Mouse (Mus musculus) intestine, postnatal 0 days (tissue): Measurements from ENCODE around the gene Rps19. TPM values are rescaled to one million over a fixed set of nuclear protein-coding genes. Genes with fewer than 3 reads are reported as not detected.
A peak's percentile ranks its signal among the peaks of the same experiment; 100 is the strongest.

Experiments
- ATAC-seq: fragments of 200-750 bp; cut with Nextera tagmentation; 2 replicates; pipeline ENCODE4 v1.8.0; 2017; ENCODE audit warnings: mild to moderate bottlenecking, moderate TSS enrichment, moderate library complexity
- H3K27ac ChIP-seq: fragments of 300-500 bp; sonication (generic); 2 replicates; pipeline ENCODE4 v1.5.1; 2014; ENCODE audit warnings: mild to moderate bottlenecking, low read depth, low read length, moderate library complexity
- H3K27me3 ChIP-seq: fragments of 300-500 bp; sonication (generic); replicated peaks from 2 replicates; pipeline ENCODE4 v1.6.1; 2014; ENCODE audit warnings: low read length, mixed read lengths; ENCODE audit not compliant: control insufficient read depth, insufficient read depth
- H3K36me3 ChIP-seq: fragments of 300-500 bp; sonication (generic); 2 replicates; pipeline ENCODE4 v1.6.1; 2014; ENCODE audit warnings: mild to moderate bottlenecking, moderate library complexity; ENCODE audit not compliant: control insufficient read depth, insufficient read depth
- H3K4me1 ChIP-seq: fragments of 300-500 bp; sonication (generic); replicated peaks from 2 replicates; pipeline ENCODE4 v1.6.1; 2014; ENCODE audit warnings: antibody characterized with exemption, low read length, mixed read lengths; ENCODE audit not compliant: control insufficient read depth, insufficient read depth
- H3K4me2 ChIP-seq: fragments of 300-500 bp; sonication (generic); replicated peaks from 2 replicates; pipeline ENCODE4 v1.6.1; 2014; ENCODE audit warnings: low read depth, mild to moderate bottlenecking, moderate library complexity
- H3K4me3 ChIP-seq: fragments of 300-500 bp; sonication (generic); 2 replicates; pipeline ENCODE4 v1.5.1; 2014; ENCODE audit warnings: low read depth, low read length
- H3K9ac ChIP-seq: fragments of 300-500 bp; sonication (generic); 2 replicates; pipeline ENCODE4 v1.6.1; 2014; ENCODE audit warnings: mild to moderate bottlenecking, low read depth, low read length
- H3K9me3 ChIP-seq: fragments of 300-500 bp; sonication (generic); 2 replicates; pipeline ENCODE4 v1.6.1; 2016; ENCODE audit warnings: mixed run types; ENCODE audit not compliant: control insufficient read depth
- CTCF ChIP-seq: sonication (generic); IDR thresholded peaks from 2 replicates; pipeline ENCODE4 v1.5.1; 2016; ENCODE audit warnings: low read depth, mild to moderate bottlenecking, control low read depth, antibody characterized with exemption, moderate library complexity
- WGBS: fragments of 180-500 bp; shearing (Covaris S2); extraction: QIAGEN DNeasy Blood & Tissue Kit; methylation state at CpG from one replicate; pipeline ENCODE4 v1.1.7; 2014; 5-methylcytosine and 5-hydroxymethylcytosine counted together
- polyA plus RNA-seq: library from polyadenylated mRNA; unstranded; fragments of >200 nt; fragmentation: Nextera tagmentation; extraction: Ambion mirVana; gene quantifications from 2 replicates; pipeline ENCODE4 v1.2.1, GENCODE M21; 2015

Rps19 gene
- polyA plus RNA-seq, 1 experiment from 2014 or later, result 1,200 TPM

DNA sequence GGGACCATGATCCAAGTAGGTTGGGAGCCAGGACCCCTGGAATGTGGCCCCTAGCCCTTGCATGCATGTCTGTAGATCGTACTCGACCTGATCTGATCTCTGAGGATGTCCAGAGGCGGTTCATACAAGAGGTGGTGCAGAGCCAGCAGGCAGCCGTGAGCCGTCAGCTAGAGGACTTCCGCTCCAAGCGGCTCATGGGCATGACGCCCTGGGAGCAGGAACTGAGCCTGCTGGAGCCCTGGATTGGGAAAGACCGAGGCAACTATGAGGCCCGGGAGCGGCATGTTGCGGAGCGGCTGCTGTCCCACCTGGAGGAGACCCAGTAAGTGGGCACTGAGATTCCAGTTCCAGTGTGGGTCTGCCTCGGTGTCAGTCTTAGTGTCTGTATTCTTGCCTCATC, 28.3 kb downstream of the Rps19 start:
- no peak overlapping the region for H3K27ac ChIP-seq
- no peaks in the 10 kb centered on the region for H3K27me3 ChIP-seq
- TF ChIP-seq CTCF, result no peak
- peaks cover 54% of the 10 kb centered on the region for H3K36me3 ChIP-seq
- 91% methylated on average over 14 of the region's 14 CpGs for WGBS
- no peaks in the 10 kb centered on the region for H3K9me3 ChIP-seq
- H3K9ac ChIP-seq, result no peak overlapping the region
- H3K4me1 ChIP-seq, result no peaks in the 10 kb centered on the region
- no peak overlapping the region for H3K4me2 ChIP-seq
- H3K4me3 ChIP-seq, result no peak overlapping the region
- no peak for ATAC-seq

DNA sequence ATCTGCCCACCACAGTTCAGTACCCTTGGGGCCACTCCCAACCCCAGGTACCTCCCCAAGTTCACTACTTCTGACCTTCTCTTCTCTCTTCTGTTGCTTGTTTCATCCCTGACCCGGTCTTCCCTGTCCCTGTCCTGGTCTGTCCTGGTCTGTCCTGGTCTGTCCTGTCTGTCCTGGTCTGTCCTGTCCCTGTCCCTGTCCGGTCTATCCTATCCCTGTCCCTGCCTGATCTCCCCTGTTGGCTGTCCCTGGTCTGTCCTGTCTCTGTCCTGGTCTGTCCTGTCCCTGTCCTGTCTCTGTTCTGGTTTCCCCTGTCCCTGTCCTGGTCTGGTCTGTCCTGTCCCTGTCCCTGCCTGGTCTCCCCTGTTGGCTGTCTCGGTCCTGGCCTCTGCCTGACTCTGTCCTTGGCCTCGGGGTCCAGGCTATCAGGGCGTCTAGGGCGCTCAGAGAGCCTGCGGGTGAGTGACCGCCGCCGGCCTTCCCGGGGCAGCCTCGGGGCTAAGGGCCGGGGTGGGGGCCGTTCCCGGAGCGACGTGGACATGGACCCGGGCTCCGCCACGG, 34.7 kb downstream of the Rps19 start:
- no peak for ATAC-seq

DNA sequence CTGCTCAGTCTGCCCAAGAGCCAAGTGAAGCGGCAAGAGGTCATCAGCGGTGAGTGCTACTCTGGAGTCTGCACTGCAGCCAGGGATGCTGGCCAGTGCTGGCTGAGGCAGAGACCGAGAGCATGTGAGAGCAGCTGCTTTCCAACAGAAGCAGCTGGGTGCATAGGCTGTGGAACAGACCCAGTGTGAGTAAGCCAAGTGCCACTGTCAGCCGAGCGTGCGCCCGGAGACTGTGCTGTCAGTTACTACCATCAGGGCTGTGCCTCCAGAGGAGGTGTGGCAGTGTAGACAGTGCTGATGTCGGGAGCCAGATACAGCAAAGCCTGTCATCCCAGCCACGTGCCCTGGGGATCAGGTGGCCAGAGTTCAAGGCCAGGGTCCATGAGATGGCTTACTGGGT, 35.6 kb downstream of the Rps19 start:
- Histone ChIP-seq H3K4me2 (no peak overlapping the region), H3K9me3 (no peaks in the 10 kb centered on the region), H3K27me3 (no peaks in the 10 kb centered on the region), H3K27ac (no peak overlapping the region), H3K4me1 (no peaks in the 10 kb centered on the region), H3K9ac (no peak overlapping the region), H3K36me3 (peaks cover 78% of the 10 kb centered on the region), H3K4me3 (no peak overlapping the region)
- 70% methylated on average over 9 of the region's 9 CpGs for whole genome bisulfite sequencing
- TF ChIP-seq CTCF, result no peak
- ATAC-seq, result peak; percentile 58; the same call in 1 of the 2 replicates

More for the DNA sequence above, 34.7 kb downstream of the Rps19 start:
- no peak overlapping the region for H3K27ac ChIP-seq
- no peak overlapping the region for H3K9ac ChIP-seq
- H3K4me1 ChIP-seq, result no peaks in the 10 kb centered on the region
- 90% methylated on average over 20 of the region's 20 CpGs for WGBS
- no peaks in the 10 kb centered on the region for H3K27me3 ChIP-seq
- H3K4me2 ChIP-seq, result no peak overlapping the region
- H3K4me3 ChIP-seq, result no peak overlapping the region
- H3K36me3 ChIP-seq, result peaks cover 69% of the 10 kb centered on the region
- TF ChIP-seq CTCF, result no peak
- no peaks in the 10 kb centered on the region for H3K9me3 ChIP-seq

DNA sequence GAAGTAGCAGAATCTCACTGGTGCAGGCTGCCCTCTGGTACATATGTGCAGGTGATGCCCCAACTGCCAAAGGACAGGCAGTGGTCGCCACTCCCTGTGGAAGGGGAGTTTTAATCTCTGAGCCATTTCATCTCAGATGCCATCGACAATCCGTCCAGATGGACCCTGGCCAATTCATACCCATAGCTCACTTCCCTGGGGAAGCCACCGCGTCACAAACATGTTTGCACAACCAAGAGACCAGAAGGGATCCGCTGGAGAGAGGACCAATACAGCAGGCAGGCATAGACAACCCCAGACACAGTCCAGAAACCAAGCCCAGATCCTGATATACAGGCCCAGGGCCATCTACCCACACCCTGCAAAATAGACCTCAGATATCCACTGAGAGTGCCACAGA, 46.3 kb downstream of the Rps19 start:
- Histone ChIP-seq H3K9me3 (no peaks in the 10 kb centered on the region), H3K4me3 (no peak overlapping the region), H3K9ac (no peak overlapping the region), H3K27me3 (peaks cover 46% of the 10 kb centered on the region), H3K4me1 (no peaks in the 10 kb centered on the region), H3K4me2 (no peak overlapping the region), H3K36me3 (peaks cover 21% of the 10 kb centered on the region), H3K27ac (no peak overlapping the region)
- ATAC-seq, result no peak
- no peak for TF ChIP-seq CTCF
- WGBS, result 46% methylated on average over 6 of the region's 6 CpGs

DNA sequence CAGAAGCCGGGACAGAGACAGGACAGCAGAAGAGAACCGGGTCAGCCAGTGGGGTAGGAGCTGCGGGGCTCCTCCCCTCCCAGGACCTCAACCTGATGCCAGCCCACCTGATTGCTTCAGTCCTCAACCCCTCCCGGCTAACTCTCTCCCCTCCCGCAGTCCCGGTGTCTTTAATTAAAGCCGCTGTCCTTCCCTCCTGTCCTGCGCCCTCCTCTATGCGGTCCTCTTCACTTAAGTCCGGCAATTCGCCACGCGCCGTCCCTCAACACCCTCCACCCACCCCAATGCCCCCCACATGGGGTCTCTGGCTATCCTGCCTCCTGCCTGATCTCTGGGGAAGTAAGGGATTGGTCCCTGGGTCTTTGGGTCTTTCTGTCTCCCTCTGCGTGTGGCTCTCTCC, 47.5 kb downstream of the Rps19 start:
- Histone ChIP-seq H3K27ac (no peak overlapping the region), H3K36me3 (peaks cover 9% of the 10 kb centered on the region; the same call in 1 of the 2 replicates), H3K4me2 (no peak overlapping the region), H3K4me3 (no peak overlapping the region), H3K4me1 (no peaks in the 10 kb centered on the region), H3K9ac (no peak overlapping the region), H3K27me3 (peaks cover 50% of the 10 kb centered on the region), H3K9me3 (no peaks in the 10 kb centered on the region)
- no peak for ATAC-seq
- TF ChIP-seq CTCF, result no peak
- under 1% methylated on average over 13 of the region's 15 CpGs for WGBS

Other genes starting within 250 kb of the Rps19 start
- gene Lypd3, start 247.8 kb upstream of the Rps19 start, polyA plus RNA-seq, result 0.13 and 0.17 TPM in 2 replicates
- not detected in 2 replicates for gene Tex101, start 207.7 kb upstream of the Rps19 start, polyA plus RNA-seq
- gene BC049730, start 175.1 kb upstream of the Rps19 start, polyA plus RNA-seq, result not detected in 2 replicates
- gene Gm4763, start 157.5 kb upstream of the Rps19 start, polyA plus RNA-seq, result not detected in 2 replicates
- gene Cd177, start 124.1 kb upstream of the Rps19 start, polyA plus RNA-seq, result 0.69 and 1.1 TPM in 2 replicates
- gene Ceacam10, start 107.2 kb upstream of the Rps19 start, polyA plus RNA-seq, result 0.29 and 0.37 TPM in 2 replicates
- gene Gm9844, start 22.2 kb upstream of the Rps19 start, polyA plus RNA-seq, result 20.6 and 28.0 TPM in 2 replicates
- gene Lypd4, start 14.4 kb upstream of the Rps19 start, polyA plus RNA-seq, result not detected in 2 replicates
- gene Dmrtc2, start 14.3 kb upstream of the Rps19 start, polyA plus RNA-seq, result not detected in 2 replicates
- 0.23 and 0.26 TPM in 2 replicates for gene Cd79a, start 13.0 kb downstream of the Rps19 start, polyA plus RNA-seq
- gene Arhgef1, start 18.5 kb downstream of the Rps19 start, polyA plus RNA-seq, result 32.6 and 35.9 TPM in 2 replicates
- gene Gm4881, start 60.1 kb downstream of the Rps19 start, polyA plus RNA-seq, result not detected in 2 replicates
- gene Rabac1, start 88.4 kb downstream of the Rps19 start, polyA plus RNA-seq, result 127 and 129 TPM in 2 replicates
- gene Atp1a3, start 121.6 kb downstream of the Rps19 start, polyA plus RNA-seq, result 3.4 and 3.6 TPM in 2 replicates
- 1.3 TPM in 2 replicates for gene Grik5, start 188.0 kb downstream of the Rps19 start, polyA plus RNA-seq
- gene Zfp574, start 188.2 kb downstream of the Rps19 start, polyA plus RNA-seq, result 11.6 and 12.1 TPM in 2 replicates